Mouse (Mus musculus): ENCODE results near the gene Snta1.

The Snta1 gene

GRCm38 (mm10) chr2:154407643-154408445 is at the start of gene Snta1:
Gene Snta1 (minus strand): TSS chr2:154408099.
- peak; percentile 47 to 69 for DNase-seq (ENCODE audit: low spot score in 2 of 2)

- DNase-seq (ENCODE audit: low spot score in 2 of 2): no peak
Observed at GRCm38 (mm10) chr2:154456621-154457020, 48.7 kb upstream of the Snta1 start.

- DNase-seq (ENCODE audit: low spot score in 2 of 2): peak in 1 of 2 experiments; percentile 20
Observed at GRCm38 (mm10) chr2:154455776-154456175, 47.9 kb upstream of the Snta1 start.

- no peak for DNase-seq (ENCODE audit: low spot score in 2 of 2)
Observed at GRCm38 (mm10) chr2:154454605-154455004, 46.7 kb upstream of the Snta1 start.

GRCm38 (mm10) chr2:154454099-154454498 is 46.2 kb upstream of the Snta1 start:
- DNase-seq (ENCODE audit: low spot score in 2 of 2): no peak

- DNase-seq (ENCODE audit: low spot score in 2 of 2): no peak
Observed at GRCm38 (mm10) chr2:154452951-154453350, 45.1 kb upstream of the Snta1 start.

GRCm38 (mm10) chr2:154448633-154449032 is 40.7 kb upstream of the Snta1 start:
- DNase-seq (ENCODE audit: low spot score in 2 of 2): no peak

- no peak for DNase-seq (ENCODE audit: low spot score in 2 of 2)
Observed at GRCm38 (mm10) chr2:154447821-154448220, 39.9 kb upstream of the Snta1 start.

- DNase-seq (ENCODE audit: low spot score in 2 of 2): no peak
Observed at GRCm38 (mm10) chr2:154440453-154440852, 32.6 kb upstream of the Snta1 start.

GRCm38 (mm10) chr2:154437191-154437527 is 29.3 kb upstream of the Snta1 start:
- no peak for DNase-seq (ENCODE audit: low spot score in 2 of 2)

GRCm38 (mm10) chr2:154436458-154437190 is 28.7 kb upstream of the Snta1 start, which contains the start of gene Cbfa2t2:
Gene Cbfa2t2 (plus strand): TSS chr2:154436481.
- peak in 1 of 2 experiments; percentile 47 for DNase-seq (ENCODE audit: low spot score in 2 of 2)

- peak; percentile 90 to 96 for DNase-seq (ENCODE audit: low spot score in 2 of 2)
Observed at GRCm38 (mm10) chr2:154436076-154436457, 28.2 kb upstream of the Snta1 start.

GRCm38 (mm10) chr2:154434690-154435089 is 26.8 kb upstream of the Snta1 start:
- no peak for DNase-seq (ENCODE audit: low spot score in 2 of 2)

- no peak for DNase-seq (ENCODE audit: low spot score in 2 of 2)
Observed at GRCm38 (mm10) chr2:154433391-154433790, 25.5 kb upstream of the Snta1 start.

- DNase-seq (ENCODE audit: low spot score in 2 of 2): no peak
Observed at GRCm38 (mm10) chr2:154432696-154433095, 24.8 kb upstream of the Snta1 start.

- no peak for DNase-seq (ENCODE audit: low spot score in 2 of 2)
Observed at GRCm38 (mm10) chr2:154430566-154430965, 22.7 kb upstream of the Snta1 start.

- no peak for DNase-seq (ENCODE audit: low spot score in 2 of 2)
Observed at GRCm38 (mm10) chr2:154427853-154428360, 20.0 kb upstream of the Snta1 start.

- no peak for DNase-seq (ENCODE audit: low spot score in 2 of 2)
Observed at GRCm38 (mm10) chr2:154426905-154427852, 19.3 kb upstream of the Snta1 start.

- DNase-seq (ENCODE audit: low spot score in 2 of 2): no peak
Observed at GRCm38 (mm10) chr2:154426188-154426904, 18.4 kb upstream of the Snta1 start.

GRCm38 (mm10) chr2:154425522-154425921 is 17.6 kb upstream of the Snta1 start:
- DNase-seq (ENCODE audit: low spot score in 2 of 2): no peak

- DNase-seq (ENCODE audit: low spot score in 2 of 2): no peak
Observed at GRCm38 (mm10) chr2:154423548-154423947, 15.6 kb upstream of the Snta1 start.
